Mouse (Mus musculus): Measurements from ENCODE around the gene Smco1. TPM values are rescaled to one million over a fixed set of nuclear protein-coding genes. Genes with fewer than 3 reads are reported as not detected.
A peak's percentile ranks its signal among the peaks of the same experiment; 100 is the strongest.
"Not testable (repeated sequence)": the region's sequence is repeated elsewhere in the genome, so short reads cannot be mapped to it uniquely, and the experiment has no call there.

Gene Smco1
- polyA plus RNA-seq, 1 experiment from 2014 or later = not detected

- Histone ChIP-seq H3K4me2 (replicated peaks; ENCODE audit: low read depth, low read length) (no peak overlapping the region), H3K4me3 (ENCODE audit: low read depth, low read length) (no peak overlapping the region), H3K36me3 (ENCODE audit: control insufficient read depth, insufficient read depth, low read length) (peaks cover 2% of the 10 kb centered on the region; the same call in 1 of the 2 replicates), H3K4me1 (replicated peaks; ENCODE audit: control insufficient read depth, insufficient read depth, low read length) (no peaks in the 10 kb centered on the region), H3K27ac (ENCODE audit: low read depth, low read length) (no peak overlapping the region), H3K27me3 (ENCODE audit: control insufficient read depth, insufficient read depth, low read length) (no peaks in the 10 kb centered on the region), H3K9ac (ENCODE audit: low read depth, low read length) (no peak overlapping the region), H3K9me3 (ENCODE audit: control insufficient read depth, low read length) (no peaks in the 10 kb centered on the region)
- DNase-seq (ENCODE audit: low spot score) (no peak), ATAC-seq (ENCODE audit: low FRiP score) (no peak)
Measured at GRCm38 (mm10) chr16:32282608-32283007, 11.3 kb downstream of the Smco1 start.

- DNase-seq (ENCODE audit: low spot score) (no peak), ATAC-seq (ENCODE audit: low FRiP score) (no peak)
- H3K4me1 ChIP-seq (replicated peaks; ENCODE audit: control insufficient read depth, insufficient read depth, low read length) = no peaks in the 10 kb centered on the region
- H3K36me3 ChIP-seq (ENCODE audit: control insufficient read depth, insufficient read depth, low read length) = peaks cover 11% of the 10 kb centered on the region
- no peak overlapping the region for H3K4me3 ChIP-seq (ENCODE audit: low read depth, low read length)
- H3K4me2 ChIP-seq (replicated peaks; ENCODE audit: low read depth, low read length) = no peak overlapping the region
- no peaks in the 10 kb centered on the region for H3K27me3 ChIP-seq (ENCODE audit: control insufficient read depth, insufficient read depth, low read length)
- H3K9ac ChIP-seq (ENCODE audit: low read depth, low read length) = no peak overlapping the region
- WGBS = 95% methylated on average over 4 of the region's 4 CpGs
- no peak overlapping the region for H3K27ac ChIP-seq (ENCODE audit: low read depth, low read length)
- no peaks in the 10 kb centered on the region for H3K9me3 ChIP-seq (ENCODE audit: control insufficient read depth, low read length)
Measured at GRCm38 (mm10) chr16:32291821-32292220, 20.6 kb downstream of the Smco1 start.

GRCm38 (mm10) chr16:32299617-32300016 is 28.3 kb downstream of the Smco1 start:
- H3K36me3 ChIP-seq (ENCODE audit: control insufficient read depth, insufficient read depth, low read length); DNase-seq (ENCODE audit: low spot score): not testable (repeated sequence)

GRCm38 (mm10) chr16:32303046-32303445 is 31.8 kb downstream of the Smco1 start:
- ATAC-seq (ENCODE audit: low FRiP score) (no peak), DNase-seq (ENCODE audit: low spot score) (no peak)
- H3K4me3 ChIP-seq (ENCODE audit: low read depth, low read length) = no peak overlapping the region
- H3K9ac ChIP-seq (ENCODE audit: low read depth, low read length) = no peak overlapping the region
- no peak overlapping the region for H3K27ac ChIP-seq (ENCODE audit: low read depth, low read length)
- H3K9me3 ChIP-seq (ENCODE audit: control insufficient read depth, low read length) = no peaks in the 10 kb centered on the region
- no peaks in the 10 kb centered on the region for H3K4me1 ChIP-seq (replicated peaks; ENCODE audit: control insufficient read depth, insufficient read depth, low read length)
- 38% methylated on average over 1 of the region's 1 CpGs for WGBS
- H3K4me2 ChIP-seq (replicated peaks; ENCODE audit: low read depth, low read length) = no peak overlapping the region
- H3K27me3 ChIP-seq (ENCODE audit: control insufficient read depth, insufficient read depth, low read length) = no peaks in the 10 kb centered on the region
- H3K36me3 ChIP-seq (ENCODE audit: control insufficient read depth, insufficient read depth, low read length) = no peaks in the 10 kb centered on the region

More at GRCm38 (mm10) chr16:32299617-32300016, 28.3 kb downstream of the Smco1 start:
- not testable (repeated sequence) for ATAC-seq (ENCODE audit: low FRiP score); H3K9ac ChIP-seq (ENCODE audit: low read depth, low read length); H3K27me3 ChIP-seq (ENCODE audit: control insufficient read depth, insufficient read depth, low read length); H3K4me3 ChIP-seq (ENCODE audit: low read depth, low read length); H3K4me2 ChIP-seq (replicated peaks; ENCODE audit: low read depth, low read length); H3K4me1 ChIP-seq (replicated peaks; ENCODE audit: control insufficient read depth, insufficient read depth, low read length); H3K9me3 ChIP-seq (ENCODE audit: control insufficient read depth, low read length); H3K27ac ChIP-seq (ENCODE audit: low read depth, low read length)
- WGBS = over 99% methylated on average over 4 of the region's 4 CpGs

GRCm38 (mm10) chr16:32303886-32304285 is 32.6 kb downstream of the Smco1 start:
- H3K9ac ChIP-seq (ENCODE audit: low read depth, low read length) = no peak overlapping the region
- H3K4me1 ChIP-seq (replicated peaks; ENCODE audit: control insufficient read depth, insufficient read depth, low read length) = no peaks in the 10 kb centered on the region
- H3K27ac ChIP-seq (ENCODE audit: low read depth, low read length) = no peak overlapping the region
- H3K4me3 ChIP-seq (ENCODE audit: low read depth, low read length) = no peak overlapping the region
- DNase-seq (ENCODE audit: low spot score) = no peak
- WGBS = 92% methylated on average over 7 of the region's 7 CpGs
- no peaks in the 10 kb centered on the region for H3K36me3 ChIP-seq (ENCODE audit: control insufficient read depth, insufficient read depth, low read length)
- no peak overlapping the region for H3K4me2 ChIP-seq (replicated peaks; ENCODE audit: low read depth, low read length)
- no peaks in the 10 kb centered on the region for H3K27me3 ChIP-seq (ENCODE audit: control insufficient read depth, insufficient read depth, low read length)
- H3K9me3 ChIP-seq (ENCODE audit: control insufficient read depth, low read length) = no peaks in the 10 kb centered on the region
- ATAC-seq (ENCODE audit: low FRiP score) = no peak

GRCm38 (mm10) chr16:32311970-32312369 is 40.7 kb downstream of the Smco1 start:
- Histone ChIP-seq H3K36me3 (ENCODE audit: control insufficient read depth, insufficient read depth, low read length) (no peaks in the 10 kb centered on the region), H3K27me3 (ENCODE audit: control insufficient read depth, insufficient read depth, low read length) (no peaks in the 10 kb centered on the region), H3K4me2 (replicated peaks; ENCODE audit: low read depth, low read length) (no peak overlapping the region), H3K4me1 (replicated peaks; ENCODE audit: control insufficient read depth, insufficient read depth, low read length) (no peaks in the 10 kb centered on the region), H3K4me3 (ENCODE audit: low read depth, low read length) (no peak overlapping the region), H3K27ac (ENCODE audit: low read depth, low read length) (no peak overlapping the region), H3K9me3 (ENCODE audit: control insufficient read depth, low read length) (no peaks in the 10 kb centered on the region), H3K9ac (ENCODE audit: low read depth, low read length) (no peak overlapping the region)
- no peak for DNase-seq (ENCODE audit: low spot score)
- WGBS = 76% methylated on average over 4 of the region's 4 CpGs
- no peak for ATAC-seq (ENCODE audit: low FRiP score)

- DNase-seq (ENCODE audit: low spot score) (no peak), ATAC-seq (ENCODE audit: low FRiP score) (no peak)
- H3K4me2 ChIP-seq (replicated peaks; ENCODE audit: low read depth, low read length) = no peak overlapping the region
- H3K36me3 ChIP-seq (ENCODE audit: control insufficient read depth, insufficient read depth, low read length) = no peaks in the 10 kb centered on the region
- WGBS = 44% methylated on average over 5 of the region's 5 CpGs
- no peaks in the 10 kb centered on the region for H3K4me1 ChIP-seq (replicated peaks; ENCODE audit: control insufficient read depth, insufficient read depth, low read length)
- no peak overlapping the region for H3K4me3 ChIP-seq (ENCODE audit: low read depth, low read length)
- no peaks in the 10 kb centered on the region for H3K9me3 ChIP-seq (ENCODE audit: control insufficient read depth, low read length)
- no peak overlapping the region for H3K27ac ChIP-seq (ENCODE audit: low read depth, low read length)
- H3K9ac ChIP-seq (ENCODE audit: low read depth, low read length) = no peak overlapping the region
- no peaks in the 10 kb centered on the region for H3K27me3 ChIP-seq (ENCODE audit: control insufficient read depth, insufficient read depth, low read length)
Measured at GRCm38 (mm10) chr16:32312386-32312785, 41.1 kb downstream of the Smco1 start.

GRCm38 (mm10) chr16:32312859-32313258 is 41.6 kb downstream of the Smco1 start:
- ATAC-seq (ENCODE audit: low FRiP score) (no peak), DNase-seq (ENCODE audit: low spot score) (no peak)
- H3K27ac ChIP-seq (ENCODE audit: low read depth, low read length) = peak overlapping the region; percentile 44; the same call in 1 of the 2 replicates
- 69% methylated on average over 4 of the region's 4 CpGs for WGBS
- no peaks in the 10 kb centered on the region for H3K27me3 ChIP-seq (ENCODE audit: control insufficient read depth, insufficient read depth, low read length)
- H3K9ac ChIP-seq (ENCODE audit: low read depth, low read length) = no peak overlapping the region
- no peak overlapping the region for H3K4me2 ChIP-seq (replicated peaks; ENCODE audit: low read depth, low read length)
- H3K4me3 ChIP-seq (ENCODE audit: low read depth, low read length) = no peak overlapping the region
- no peaks in the 10 kb centered on the region for H3K4me1 ChIP-seq (replicated peaks; ENCODE audit: control insufficient read depth, insufficient read depth, low read length)
- H3K9me3 ChIP-seq (ENCODE audit: control insufficient read depth, low read length) = no peaks in the 10 kb centered on the region
- H3K36me3 ChIP-seq (ENCODE audit: control insufficient read depth, insufficient read depth, low read length) = no peaks in the 10 kb centered on the region

- no peak for DNase-seq (ENCODE audit: low spot score)
- WGBS = 84% methylated on average over 2 of the region's 2 CpGs
Measured at GRCm38 (mm10) chr16:32316601-32317000, 45.3 kb downstream of the Smco1 start.

More at GRCm38 (mm10) chr16:32316601-32317000, 45.3 kb downstream of the Smco1 start:
- Histone ChIP-seq H3K27me3 (ENCODE audit: control insufficient read depth, insufficient read depth, low read length) (no peaks in the 10 kb centered on the region), H3K9me3 (ENCODE audit: control insufficient read depth, low read length) (no peaks in the 10 kb centered on the region), H3K4me1 (replicated peaks; ENCODE audit: control insufficient read depth, insufficient read depth, low read length) (no peaks in the 10 kb centered on the region), H3K4me3 (ENCODE audit: low read depth, low read length) (no peak overlapping the region), H3K4me2 (replicated peaks; ENCODE audit: low read depth, low read length) (no peak overlapping the region), H3K27ac (ENCODE audit: low read depth, low read length) (no peak overlapping the region), H3K36me3 (ENCODE audit: control insufficient read depth, insufficient read depth, low read length) (no peaks in the 10 kb centered on the region), H3K9ac (ENCODE audit: low read depth, low read length) (no peak overlapping the region)
- ATAC-seq (ENCODE audit: low FRiP score) = no peak
